Mouse (Mus musculus): ENCODE measurements around the gene Phlda3. TPM values are rescaled to one million over a fixed set of nuclear protein-coding genes. Genes with fewer than 3 reads are reported as not detected.

Gene Phlda3
- polyA plus RNA-seq, 1 experiment from 2014 or later, result 62.8 TPM

Other genes with a start within 250 kb of the Phlda3 start
- 12.8 and 15.0 TPM in 2 replicates for gene Nav1, start 158.8 kb upstream of the Phlda3 start, polyA plus RNA-seq (2015; fragmentation: Nextera tagmentation; extraction: Ambion mirVana)
- 74.0 and 77.5 TPM in 2 replicates for gene Csrp1, start 46.1 kb upstream of the Phlda3 start, polyA plus RNA-seq (2015; fragmentation: Nextera tagmentation; extraction: Ambion mirVana)
- 241 and 246 TPM in 2 replicates for gene Tnni1, start 13.3 kb downstream of the Phlda3 start, polyA plus RNA-seq (2015; fragmentation: Nextera tagmentation; extraction: Ambion mirVana)
- gene Lad1, start 52.5 kb downstream of the Phlda3 start, polyA plus RNA-seq (2015; fragmentation: Nextera tagmentation; extraction: Ambion mirVana), result 7.2 and 8.5 TPM in 2 replicates
- 84.9 and 88.9 TPM in 2 replicates for gene Tnnt2, start 70.2 kb downstream of the Phlda3 start, polyA plus RNA-seq (2015; fragmentation: Nextera tagmentation; extraction: Ambion mirVana)
- 6.1 and 7.5 TPM in 2 replicates for gene Pkp1, start 153.1 kb downstream of the Phlda3 start, polyA plus RNA-seq (2015; fragmentation: Nextera tagmentation; extraction: Ambion mirVana)
- 0.09 TPM in 1 of 2 replicates, not detected in the other for gene Igfn1, start 240.2 kb downstream of the Phlda3 start, polyA plus RNA-seq (2015; fragmentation: Nextera tagmentation; extraction: Ambion mirVana)
- 214 and 215 TPM in 2 replicates for gene Tmem9, start 242.0 kb downstream of the Phlda3 start, polyA plus RNA-seq (2015; fragmentation: Nextera tagmentation; extraction: Ambion mirVana)